Mouse (Mus musculus): ENCODE measurements around the gene Slc2a1.

Slc2a1 gene

GRCm38 (mm10) chr4:119129096-119129495, 20.6 kb downstream of the Slc2a1 start:
- no peak for DNase-seq (ENCODE audit: low read depth, low spot score)

- no peak for DNase-seq (ENCODE audit: low read depth, low spot score)
These were observed 22.8 kb downstream of the Slc2a1 start for GRCm38 (mm10) chr4:119131189-119131910.

- DNase-seq (ENCODE audit: low read depth, low spot score), result no peak
These were observed 24.8 kb downstream of the Slc2a1 start for GRCm38 (mm10) chr4:119133306-119133705.

GRCm38 (mm10) chr4:119133860-119134259, 25.3 kb downstream of the Slc2a1 start:
- DNase-seq (ENCODE audit: low read depth, low spot score), result no peak

GRCm38 (mm10) chr4:119137313-119137712, 28.8 kb downstream of the Slc2a1 start:
- DNase-seq (ENCODE audit: low read depth, low spot score), result no peak

- peak; percentile 68 for DNase-seq (ENCODE audit: low read depth, low spot score)
These were observed 29.7 kb downstream of the Slc2a1 start for GRCm38 (mm10) chr4:119138171-119138570.

- DNase-seq (ENCODE audit: low read depth, low spot score), result no peak
These were observed 30.3 kb downstream of the Slc2a1 start for GRCm38 (mm10) chr4:119138776-119139175.

GRCm38 (mm10) chr4:119140126-119140525, 31.6 kb downstream of the Slc2a1 start:
- DNase-seq (ENCODE audit: low read depth, low spot score), result no peak

- DNase-seq (ENCODE audit: low read depth, low spot score), result no peak
These were observed 32.7 kb downstream of the Slc2a1 start for GRCm38 (mm10) chr4:119141191-119141590.

GRCm38 (mm10) chr4:119142230-119142871, 33.8 kb downstream of the Slc2a1 start:
- DNase-seq (ENCODE audit: low read depth, low spot score), result peak; percentile 69

GRCm38 (mm10) chr4:119146816-119147215, 38.3 kb downstream of the Slc2a1 start:
- DNase-seq (ENCODE audit: low read depth, low spot score), result no peak

GRCm38 (mm10) chr4:119147347-119147746, 38.8 kb downstream of the Slc2a1 start:
- DNase-seq (ENCODE audit: low read depth, low spot score), result no peak

- no peak for DNase-seq (ENCODE audit: low read depth, low spot score)
These were observed 40.2 kb downstream of the Slc2a1 start for GRCm38 (mm10) chr4:119148741-119149140.

GRCm38 (mm10) chr4:119157186-119157585, 48.7 kb downstream of the Slc2a1 start:
- no peak for DNase-seq (ENCODE audit: low read depth, low spot score)

GRCm38 (mm10) chr4:119157891-119158290, 49.4 kb downstream of the Slc2a1 start:
- DNase-seq (ENCODE audit: low read depth, low spot score), result no peak

GRCm38 (mm10) chr4:119161358-119161757, 52.8 kb downstream of the Slc2a1 start:
- DNase-seq (ENCODE audit: low read depth, low spot score), result no peak

GRCm38 (mm10) chr4:119162990-119163389, 54.5 kb downstream of the Slc2a1 start:
- no peak for DNase-seq (ENCODE audit: low read depth, low spot score)

GRCm38 (mm10) chr4:119165916-119166315, 57.4 kb downstream of the Slc2a1 start:
- no peak for DNase-seq (ENCODE audit: low read depth, low spot score)

GRCm38 (mm10) chr4:119167068-119167467, 58.6 kb downstream of the Slc2a1 start:
- DNase-seq (ENCODE audit: low read depth, low spot score), result no peak

- DNase-seq (ENCODE audit: low read depth, low spot score), result peak; percentile 38
These were observed 59.2 kb downstream of the Slc2a1 start for GRCm38 (mm10) chr4:119167663-119168062.

- DNase-seq (ENCODE audit: low read depth, low spot score), result no peak
These were observed 64.6 kb downstream of the Slc2a1 start for GRCm38 (mm10) chr4:119172919-119173650.

GRCm38 (mm10) chr4:119173851-119174453, 65.4 kb downstream of the Slc2a1 start, which contains the start of gene Zfp691:
TSS of gene Zfp691 (minus strand) at chr4:119174195.
- peak; percentile 81 for DNase-seq (ENCODE audit: low read depth, low spot score)

Measured in WW6 (cell line).